Mouse (Mus musculus): ENCODE data around the gene Limd2.
A peak's percentile ranks its signal among the peaks of the same experiment; 100 is the strongest.

DNA sequence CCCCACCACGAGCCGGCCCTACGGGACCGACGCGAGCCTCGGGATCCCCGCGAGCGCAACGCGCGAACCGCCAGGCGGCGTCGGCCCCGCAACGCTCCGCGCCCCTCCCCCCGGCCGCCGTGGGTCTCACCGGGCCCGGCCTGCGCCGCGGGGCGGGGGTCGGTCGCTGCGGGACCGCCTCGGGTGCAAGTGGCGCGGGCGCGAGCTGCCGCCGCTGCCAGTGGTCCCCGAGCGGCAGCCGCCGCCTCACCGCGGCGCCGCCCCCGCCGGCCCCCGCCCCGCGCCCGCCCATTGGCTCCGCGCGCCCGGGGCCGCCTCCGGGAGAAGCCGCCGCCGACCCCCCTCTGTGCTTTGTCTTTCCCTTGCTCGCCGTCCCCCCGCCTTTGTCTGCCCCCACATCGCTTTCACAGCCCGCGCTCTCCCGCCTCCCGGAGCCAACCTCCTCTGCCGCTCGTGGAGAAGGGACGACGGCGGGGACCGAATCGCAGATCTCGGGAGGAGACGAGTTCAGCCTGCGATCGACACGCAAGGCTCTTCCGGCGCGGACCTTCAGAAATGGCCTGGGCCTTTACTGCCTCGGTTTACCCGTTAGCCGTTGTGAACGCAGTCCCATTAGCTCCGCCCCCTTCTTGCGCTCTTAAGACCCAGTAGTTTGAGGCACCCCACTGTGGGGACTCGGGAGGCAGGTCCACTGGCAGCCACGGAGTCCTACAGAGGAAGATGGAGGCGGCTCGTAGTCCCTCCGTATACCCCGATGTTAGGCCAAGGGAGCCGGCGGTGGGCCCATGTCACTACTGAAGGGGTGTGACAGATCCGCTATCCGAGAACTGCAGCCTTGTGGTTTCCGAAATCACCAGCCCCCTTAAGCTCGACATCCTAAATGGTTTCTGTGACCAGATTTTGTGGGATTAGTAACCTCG is 479 bp downstream of the Limd2 start:
- TF ChIP-seq CTCF (IDR thresholded peaks at IDR 0.05; ENCODE audit: extremely low read depth, insufficient read depth, low read length): no peak
- peak; percentile 62 for TF ChIP-seq POLR2A (IDR thresholded peaks at IDR 0.05; ENCODE audit: extremely low read depth, insufficient read depth, low read length)
